Mouse (Mus musculus): ENCODE measurements around the gene Fbxo39. TPM values are rescaled to one million over a fixed set of nuclear protein-coding genes. Genes with fewer than 3 reads are reported as not detected.

The Fbxo39 gene
- total RNA-seq (2021), result not detected
- long read RNA-seq, experiment 1, result 0 reads
- long read RNA-seq, experiment 2, result 0 reads

DNA sequence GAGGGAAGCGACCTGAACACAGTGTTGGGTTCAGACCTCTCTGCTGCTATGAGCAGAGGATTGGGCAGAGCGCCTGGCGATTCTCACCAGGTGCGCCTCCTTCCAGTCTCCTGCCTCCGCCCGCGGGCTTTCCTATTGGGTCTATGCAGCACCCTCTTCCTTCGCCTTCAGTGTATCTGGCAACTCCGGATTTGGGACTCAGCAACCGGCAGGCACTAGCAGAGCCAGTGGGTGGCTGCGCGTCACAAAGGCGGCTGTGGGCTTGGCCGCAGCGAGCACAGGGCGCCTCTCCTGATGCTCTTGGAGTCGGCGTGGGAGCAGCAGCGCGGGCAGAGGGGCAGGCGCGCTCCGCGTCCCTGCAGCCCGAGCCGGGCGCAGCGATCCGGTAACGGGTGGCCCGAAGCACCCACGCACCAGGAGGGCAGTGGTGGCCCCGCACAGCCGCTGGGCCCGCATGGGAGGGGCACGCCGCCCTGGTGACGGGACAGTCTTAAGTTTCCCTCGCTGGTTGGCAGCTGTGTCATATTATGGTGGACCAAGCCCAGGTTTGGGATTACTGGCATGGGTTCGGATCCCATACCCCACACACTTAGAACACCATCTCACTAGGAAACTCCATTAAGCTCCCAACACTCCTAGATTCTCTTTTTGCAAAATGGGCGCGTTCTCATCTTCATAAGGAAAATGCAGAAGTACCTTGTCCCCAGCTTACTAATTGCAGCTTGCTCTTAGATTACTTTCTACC is at the start of gene Fbxo39:
Gene Fbxo39, plus strand, starts transcription at position 294 of the 745 bp plus-strand sequence.
- no peak for DNase-seq

DNA sequence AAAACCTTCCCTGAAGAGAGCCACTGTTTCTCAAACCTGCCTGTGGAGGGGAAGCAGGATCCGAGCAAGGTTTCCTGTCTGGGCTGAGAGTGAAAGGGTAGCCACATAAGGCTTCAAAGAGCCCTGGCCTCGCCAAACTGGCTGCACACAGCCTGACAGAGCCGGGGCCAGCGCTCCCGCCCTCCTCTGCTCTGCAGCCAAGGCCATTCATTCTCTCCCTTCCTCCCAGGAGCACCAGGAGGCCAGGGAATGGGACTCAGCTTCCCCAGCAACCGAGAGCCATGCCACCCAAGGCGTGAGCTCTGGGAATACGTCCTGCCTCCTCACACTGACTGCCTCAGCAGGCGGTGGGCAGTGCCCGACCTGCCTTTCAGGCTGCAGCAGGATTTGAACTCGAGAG is 48.8 kb upstream of the Fbxo39 start:
- DNase-seq, result peak in 1 of 2 experiments; percentile 10

DNA sequence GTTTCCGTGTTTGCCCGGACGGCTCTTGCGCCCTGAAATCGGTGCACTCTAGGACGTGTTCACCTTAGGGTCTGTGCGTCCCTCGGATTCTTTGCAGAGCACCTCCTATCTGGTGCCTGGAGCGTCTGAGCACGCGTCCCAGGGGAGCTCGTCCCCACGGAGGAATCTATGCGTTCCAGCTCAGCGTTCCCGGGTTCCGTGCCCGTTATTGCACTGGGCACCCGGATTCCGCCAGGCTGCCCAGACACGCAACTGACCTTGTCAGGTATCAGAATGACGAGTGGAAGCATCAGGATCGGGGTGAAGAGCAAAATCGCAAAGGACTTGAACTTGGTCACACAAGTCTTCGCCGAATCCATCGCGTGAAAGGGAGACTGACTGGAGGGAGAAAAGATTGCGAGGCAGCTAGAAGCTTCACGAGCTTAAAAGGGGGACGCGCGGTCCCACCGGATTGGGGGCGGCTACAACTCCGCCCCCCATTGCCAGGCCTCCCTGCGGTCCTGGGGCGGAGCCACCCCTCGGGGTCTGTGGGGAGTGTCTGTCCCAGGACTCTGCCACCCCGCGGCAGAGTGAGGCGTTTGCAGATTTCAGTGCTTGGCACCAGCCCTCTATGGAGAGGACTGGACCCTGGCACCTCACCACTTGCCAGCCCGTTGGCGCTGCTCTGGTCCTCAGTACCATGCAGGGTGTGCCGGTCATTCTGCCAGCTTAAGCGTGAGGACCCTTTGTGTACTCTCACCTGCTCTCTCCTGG is 47.9 kb upstream of the Fbxo39 start:
- peak; percentile 28 to 36 for DNase-seq

DNA sequence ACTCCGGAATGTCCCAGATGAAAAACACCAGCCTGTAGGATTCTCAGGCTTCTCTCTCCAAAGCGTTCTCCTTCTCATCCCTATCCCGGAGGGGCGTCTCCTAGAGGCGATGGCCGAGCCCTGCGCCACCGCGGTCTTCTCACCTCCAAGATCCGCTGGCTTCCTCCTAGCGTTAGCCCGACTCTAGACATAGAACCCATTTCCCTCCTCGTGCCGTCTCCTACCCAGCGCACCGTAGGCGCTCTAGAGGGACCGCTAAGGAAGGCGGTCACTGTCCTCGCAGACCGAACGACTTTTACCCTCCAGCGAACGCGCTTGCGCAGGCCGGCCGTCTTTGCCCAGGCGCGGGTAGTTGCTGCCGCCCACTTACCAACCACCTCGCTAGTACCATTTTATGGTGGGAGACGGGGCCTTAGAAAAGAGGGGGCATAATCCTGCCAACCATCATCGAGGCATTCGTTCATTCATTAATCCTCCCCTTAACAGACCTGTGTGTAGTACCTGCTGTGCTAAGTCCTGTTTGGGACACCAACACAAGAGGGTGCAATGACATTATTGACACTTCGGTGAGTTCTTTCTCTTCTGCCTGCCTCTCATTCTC is 47.2 kb upstream of the Fbxo39 start, which contains the start of gene Slc13a5:
Gene Slc13a5, minus strand, starts transcription at position 263 of the 601 bp plus-strand sequence.
- DNase-seq, result no peak

DNA sequence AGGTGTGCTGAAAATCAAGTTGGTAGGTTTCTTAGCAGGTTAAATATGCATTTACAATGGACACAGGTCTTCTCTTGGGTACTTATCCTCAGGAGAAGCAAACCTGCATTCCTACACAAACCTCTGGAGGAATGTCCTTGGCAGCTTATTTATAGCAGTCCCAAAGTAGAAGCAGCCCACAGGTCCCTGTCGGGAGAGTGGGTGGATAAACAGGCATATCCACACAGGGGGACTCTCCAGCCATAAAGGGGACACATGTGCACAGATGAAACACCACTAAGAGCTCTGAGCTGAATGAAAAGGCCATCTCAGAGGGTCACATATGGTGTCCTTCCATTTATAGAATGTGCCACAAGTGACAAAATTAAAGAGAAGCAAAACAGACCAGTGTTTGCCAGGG is 42.5 kb upstream of the Fbxo39 start:
- no peak for DNase-seq

DNA sequence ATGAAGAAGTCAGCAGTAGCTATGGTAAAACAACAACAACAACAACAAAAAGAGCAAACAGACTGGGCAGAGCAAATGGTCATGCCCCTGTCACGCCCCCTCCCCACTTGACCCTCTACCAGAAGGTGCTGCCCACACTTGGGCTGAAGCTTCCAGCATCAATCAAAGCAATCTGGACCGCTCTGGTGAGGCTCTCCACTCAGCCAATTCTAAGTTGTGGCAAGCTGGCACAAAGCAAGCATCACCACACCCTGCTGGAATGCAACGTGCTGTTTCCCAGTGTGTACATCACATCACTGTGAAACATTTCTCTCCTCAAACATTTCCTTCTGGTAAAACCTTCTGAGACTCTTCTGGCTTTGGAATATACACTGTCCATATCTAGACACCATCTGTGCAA is 40.9 kb upstream of the Fbxo39 start:
- no peak for DNase-seq

DNA sequence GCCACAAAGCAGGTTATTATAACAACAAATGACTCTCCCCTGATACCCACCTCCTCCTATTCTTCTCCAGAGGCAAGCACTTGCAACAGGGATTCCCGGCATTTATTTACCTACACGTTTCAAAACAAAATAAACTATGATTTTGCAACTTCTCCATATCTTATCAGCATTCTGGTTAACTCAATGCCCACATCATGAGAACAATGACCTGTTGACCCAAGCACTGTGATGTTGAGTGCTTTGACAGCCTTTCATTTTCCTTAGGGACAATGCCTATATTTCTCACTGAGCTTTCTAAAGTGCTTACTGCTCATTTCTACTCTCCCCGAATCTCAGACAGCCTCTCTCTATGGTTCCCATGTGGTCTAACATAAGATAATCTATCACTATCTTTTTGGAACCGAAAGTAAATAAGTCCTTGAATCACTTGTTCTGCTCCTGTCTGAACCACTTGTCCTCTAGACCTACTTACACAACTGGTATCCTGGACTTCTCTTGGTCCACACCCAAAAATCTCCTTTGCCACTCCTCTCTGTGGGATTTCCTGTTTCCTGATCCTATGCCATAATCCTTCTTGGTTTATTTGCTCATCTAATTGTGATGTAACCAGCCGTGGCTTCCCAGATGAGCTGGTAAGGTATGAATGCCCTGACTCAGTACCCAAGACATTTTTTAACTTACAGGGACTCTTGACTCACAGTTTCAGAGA is 32.9 kb upstream of the Fbxo39 start:
- DNase-seq, result no peak

DNA sequence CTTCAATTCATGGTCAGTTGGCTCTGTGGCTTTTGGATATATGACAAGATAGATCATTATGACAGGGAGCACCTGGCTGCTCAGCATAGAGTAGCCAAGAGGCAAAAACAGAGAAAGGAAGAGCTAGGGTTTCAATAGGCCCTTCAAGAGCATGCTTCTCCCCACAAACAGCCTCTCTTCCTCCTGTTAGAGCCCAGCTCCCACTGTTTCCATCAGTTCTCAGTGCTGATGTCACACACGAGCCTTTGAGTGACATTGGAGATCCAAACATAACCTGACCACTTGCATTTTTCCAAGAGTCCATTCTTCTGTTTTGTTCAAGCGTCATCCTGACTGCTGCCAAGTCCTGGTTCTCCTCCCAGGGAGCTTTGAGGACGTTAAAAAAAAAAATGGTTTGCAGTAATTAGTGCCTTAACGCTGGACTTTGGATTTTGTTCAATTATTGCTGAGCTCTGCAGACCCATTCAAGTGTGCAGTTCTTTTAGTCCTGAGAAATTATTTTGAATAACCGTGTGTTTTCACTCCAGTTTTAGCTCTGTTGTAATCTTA is 32.3 kb upstream of the Fbxo39 start:
- no peak for DNase-seq

DNA sequence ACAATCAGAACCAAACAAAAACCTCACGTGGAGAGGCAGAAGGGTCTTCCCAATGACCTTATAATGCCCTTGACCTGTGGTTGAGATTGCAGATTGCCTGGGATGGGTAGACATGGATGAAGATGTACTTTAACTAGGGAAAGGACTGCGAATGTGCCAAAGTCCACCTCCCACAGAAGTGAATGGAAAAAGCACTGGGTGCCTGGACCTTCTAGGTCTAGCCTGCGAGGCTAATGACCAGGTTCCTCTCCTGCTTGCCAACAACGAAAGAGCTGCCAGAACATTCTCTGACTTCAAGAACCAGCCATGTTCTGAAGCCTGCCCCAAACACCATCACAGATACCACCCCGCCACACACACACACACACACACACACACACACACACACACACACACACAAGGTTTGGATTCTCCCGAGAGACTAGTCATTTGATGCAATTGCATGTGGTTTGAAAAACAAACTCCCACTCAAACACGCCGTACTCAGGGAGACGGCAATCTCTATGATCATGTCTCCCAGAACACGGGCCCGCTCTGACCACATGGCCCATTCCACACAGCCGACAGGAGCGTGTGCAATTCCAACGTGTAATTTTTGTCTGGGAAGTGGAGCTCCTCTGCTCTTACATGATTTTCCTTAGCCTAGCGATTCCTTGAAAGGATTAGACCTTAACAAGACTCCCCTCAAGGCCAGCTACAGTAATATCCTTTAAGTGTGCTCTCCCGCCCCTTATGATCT is 30.6 kb upstream of the Fbxo39 start:
- DNase-seq, result no peak

DNA sequence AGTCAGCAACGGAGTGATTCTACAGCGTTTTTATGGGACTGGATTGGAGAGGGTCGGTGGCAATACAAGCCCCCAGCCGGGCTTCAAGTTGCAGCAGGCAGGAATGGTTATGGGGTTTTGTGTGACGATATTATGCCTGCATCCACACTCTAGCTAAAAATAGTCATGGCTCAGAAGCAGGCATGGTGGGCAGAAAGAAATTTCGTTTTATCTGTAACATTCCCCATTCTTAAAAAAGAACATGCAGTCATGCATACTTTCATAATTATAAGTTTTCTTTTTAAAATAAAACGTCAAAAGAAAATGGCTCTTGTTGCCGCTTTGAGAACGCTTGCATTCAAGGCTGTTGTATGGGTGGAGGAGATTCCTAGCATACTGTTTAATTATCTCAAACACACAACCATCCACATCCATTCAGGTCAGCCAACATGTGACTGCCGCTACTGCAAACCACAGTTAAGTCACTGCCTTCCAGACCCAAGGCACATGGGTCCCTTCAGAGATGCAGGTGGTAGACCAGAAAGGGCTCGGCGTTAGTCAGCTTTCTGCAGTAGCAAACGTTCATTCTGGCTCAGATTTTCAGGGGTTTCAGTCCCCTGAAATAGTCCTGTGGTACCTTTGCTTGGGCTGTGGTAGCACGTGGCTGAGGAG is 29.6 kb upstream of the Fbxo39 start:
- DNase-seq, result no peak

DNA sequence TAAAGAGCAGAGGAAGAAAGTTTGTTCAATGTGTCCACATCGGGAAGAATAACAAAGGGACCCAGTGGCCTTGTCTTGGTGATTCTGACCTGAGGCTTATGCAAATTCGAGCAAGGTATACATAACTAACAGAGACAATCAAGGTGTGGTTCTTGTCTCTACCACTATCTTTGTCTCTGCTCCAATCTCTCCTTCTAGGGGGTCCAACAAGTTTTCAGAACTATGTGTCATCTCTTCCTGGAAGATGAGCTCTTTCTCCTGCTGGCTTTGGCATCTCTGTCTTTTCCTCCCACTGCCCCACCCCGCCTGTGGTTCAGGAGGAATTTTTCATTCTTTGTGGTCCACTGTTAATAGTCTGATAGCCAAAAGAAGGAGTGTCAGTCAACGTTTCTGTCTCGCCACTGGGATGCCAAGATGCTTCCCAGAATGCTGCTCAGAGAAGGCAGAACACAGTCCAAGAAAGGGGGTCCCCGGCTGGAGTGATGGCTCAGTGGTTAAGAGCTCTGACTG is 28.2 kb upstream of the Fbxo39 start:
- no peak for DNase-seq

DNA sequence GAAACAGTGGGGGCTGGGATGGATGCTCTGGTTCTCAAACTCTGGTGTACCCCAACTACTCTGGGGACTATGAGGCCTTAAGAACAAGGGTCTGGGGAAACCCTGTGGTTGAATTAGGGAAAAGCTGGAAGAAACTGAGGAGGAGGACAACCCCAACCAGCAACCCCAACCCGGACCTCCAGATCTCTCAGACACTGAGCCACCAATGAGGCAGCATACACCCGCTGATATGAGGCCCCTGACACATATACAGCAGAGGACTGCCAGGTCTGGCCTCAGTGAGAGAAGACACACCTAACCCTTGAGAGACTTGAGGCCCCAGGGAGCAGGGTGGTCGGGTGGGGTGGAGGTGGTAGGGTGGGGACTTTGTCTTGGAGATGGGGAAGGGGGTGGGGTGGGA is 27.6 kb upstream of the Fbxo39 start:
- DNase-seq, result no peak

DNA sequence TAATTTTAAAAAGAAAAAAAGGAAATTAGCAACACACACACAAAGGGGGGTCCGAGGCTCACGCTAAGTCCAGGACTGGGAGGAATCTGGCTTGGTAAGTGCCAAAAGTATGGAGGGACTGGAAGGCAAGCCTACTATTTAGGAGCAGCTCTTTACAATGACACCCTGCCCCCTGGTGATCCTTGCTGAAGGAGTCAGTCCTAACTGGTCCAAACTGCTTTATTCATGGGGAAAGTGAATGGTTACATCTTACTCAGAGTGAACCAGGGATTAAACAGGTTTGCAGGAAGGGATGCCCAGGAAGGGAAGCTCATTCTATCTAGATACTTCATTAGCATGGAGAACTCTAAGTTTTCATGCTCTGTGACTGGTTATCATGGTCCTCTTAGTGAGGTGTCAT is 27.1 kb upstream of the Fbxo39 start:
- no peak for DNase-seq

DNA sequence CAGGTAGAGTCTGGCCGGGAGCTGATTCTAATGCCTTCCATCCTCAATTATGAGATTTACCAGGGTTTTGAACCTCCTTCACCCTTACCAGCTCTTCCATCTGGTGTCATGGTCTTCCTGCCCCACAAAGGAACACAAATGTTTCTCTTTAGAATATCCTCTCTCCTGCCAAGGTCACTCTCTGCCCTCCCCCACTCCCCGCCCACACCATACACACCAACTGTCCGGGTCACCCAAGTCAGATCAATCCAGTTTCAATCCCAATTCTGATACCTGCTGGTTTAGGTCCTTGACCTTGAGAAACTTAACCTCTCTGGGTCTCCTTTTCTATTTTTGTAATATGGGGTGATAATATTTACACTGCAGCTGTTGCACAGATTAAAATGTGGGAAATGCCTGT is 26.7 kb upstream of the Fbxo39 start:
- no peak for DNase-seq

DNA sequence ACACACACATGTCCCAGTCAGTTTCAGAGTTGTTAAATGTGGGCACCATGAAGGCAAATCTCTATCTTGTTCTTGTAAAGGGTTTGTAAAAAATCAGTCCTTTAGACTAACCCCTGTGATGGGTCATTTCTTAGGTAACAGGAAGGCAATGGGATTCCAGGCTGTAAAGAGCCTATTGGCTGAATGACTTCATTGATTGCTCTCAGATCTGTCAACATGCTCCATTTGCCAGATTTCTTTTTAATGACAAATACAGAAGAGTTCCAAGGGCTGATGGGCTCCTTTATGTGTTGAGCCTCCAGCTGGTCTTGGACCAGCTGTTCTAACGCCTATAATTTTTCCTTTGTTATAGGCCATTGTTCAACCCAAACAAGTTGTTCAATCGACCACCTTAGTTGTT is 21.1 kb upstream of the Fbxo39 start:
- no peak for DNase-seq

DNA sequence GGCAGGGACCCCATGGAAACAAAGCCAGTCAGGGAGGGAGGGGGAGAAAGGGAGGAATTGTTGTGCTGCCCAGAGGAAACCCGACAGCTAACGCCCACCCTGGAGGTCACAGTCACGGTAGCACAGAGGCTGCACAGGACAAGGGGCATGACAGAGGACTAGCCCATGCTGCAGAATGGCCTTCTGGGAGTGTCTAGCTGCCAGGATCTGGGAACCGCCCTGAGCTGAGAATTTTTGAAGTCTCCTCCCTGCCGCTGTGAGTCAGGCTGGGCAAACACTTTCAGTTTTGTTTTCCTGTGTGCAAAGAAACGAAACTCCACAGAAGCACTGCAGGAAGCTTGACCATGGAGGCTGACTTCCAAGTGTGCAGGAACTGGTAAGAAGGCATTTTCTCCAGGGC is 12.9 kb upstream of the Fbxo39 start, which contains the start of gene Xaf1:
Gene Xaf1, plus strand, starts transcription at position 296 of the 400 bp plus-strand sequence.
- DNase-seq, result peak; percentile 84 to 92

DNA sequence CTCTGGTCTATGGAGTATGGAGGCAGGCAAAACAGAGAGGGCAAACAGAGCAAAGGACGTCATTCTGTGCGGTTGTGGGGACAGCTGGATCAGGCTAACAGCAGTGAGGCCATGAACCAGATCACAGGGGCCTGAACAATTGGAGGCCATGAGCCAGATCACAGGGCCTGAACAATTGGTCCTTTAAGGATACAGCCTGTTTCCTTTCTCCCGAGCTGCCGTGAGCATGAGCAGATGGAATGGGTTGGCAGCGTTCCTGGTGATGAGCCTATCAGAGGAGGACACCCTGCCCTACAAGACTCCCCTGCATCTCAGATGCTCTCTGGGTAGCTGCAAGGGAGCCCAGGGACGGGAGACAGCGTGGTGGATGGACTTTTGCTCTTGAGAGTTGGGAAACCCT is 12.0 kb upstream of the Fbxo39 start:
- DNase-seq, result peak; percentile 62 to 74

DNA sequence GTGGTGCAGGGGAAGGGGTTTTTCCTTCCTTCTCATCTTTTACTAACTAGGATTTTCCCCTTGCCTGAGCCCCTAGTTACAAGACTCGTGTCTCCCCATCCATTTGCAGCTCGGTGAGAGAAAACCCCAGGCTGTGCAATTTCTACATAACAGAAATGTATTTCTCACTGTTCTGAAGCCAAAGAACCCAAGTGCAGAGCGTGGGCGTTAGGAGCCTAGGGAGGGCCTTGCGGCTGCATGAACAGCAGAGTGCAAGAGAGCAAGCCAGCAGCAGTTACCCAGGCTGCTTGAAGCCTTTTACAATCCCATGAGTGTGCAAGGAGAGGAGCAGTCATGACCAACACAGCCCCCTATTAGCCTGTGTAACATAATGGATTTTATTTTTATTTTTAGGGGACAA is 6.8 kb upstream of the Fbxo39 start:
- no peak for DNase-seq

DNA sequence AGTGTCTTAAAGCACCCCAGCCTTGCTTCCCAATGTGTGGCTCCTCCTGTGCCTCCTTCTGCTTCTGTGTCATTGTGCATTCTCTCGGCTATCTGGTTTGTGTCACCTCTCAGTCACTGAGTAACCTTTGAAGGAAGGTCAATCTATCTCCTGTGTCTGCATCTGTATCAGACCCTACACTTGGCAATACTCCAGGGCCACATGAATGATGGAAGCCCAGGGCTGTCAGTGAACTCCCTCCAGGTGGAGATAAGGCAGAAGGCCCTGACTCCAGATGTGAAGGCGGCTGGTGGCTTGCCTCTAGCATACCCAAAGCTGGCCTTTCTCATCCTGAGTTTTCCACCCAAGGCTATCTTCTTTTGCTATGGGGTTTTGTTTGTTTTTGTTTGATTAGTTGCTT is 5.3 kb upstream of the Fbxo39 start:
- DNase-seq, result peak in 1 of 2 experiments; percentile 13

DNA sequence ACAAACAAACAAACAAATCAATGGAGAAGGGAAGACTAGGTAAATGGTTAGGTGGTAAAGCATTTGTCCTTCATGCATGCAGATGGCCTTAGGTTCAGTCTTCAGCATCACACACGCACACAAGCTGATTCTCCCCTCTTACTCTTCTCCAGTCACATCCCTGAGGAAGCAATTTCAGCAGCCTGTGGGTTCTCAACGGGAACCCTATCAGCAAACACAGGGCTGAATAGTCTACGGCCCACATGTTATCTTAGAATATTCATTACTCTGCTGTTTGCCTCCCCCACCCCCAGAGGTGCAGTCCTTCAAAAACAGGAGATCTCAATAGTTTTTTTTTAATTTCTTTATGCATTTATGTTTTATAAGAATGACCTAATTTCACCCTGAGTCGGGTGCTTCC is 3.8 kb upstream of the Fbxo39 start:
- no peak for DNase-seq

Data from heart, adult 18-20 months (tissue).